Mouse (Mus musculus) ES-Bruce4 (cell line): ENCODE results near the gene Spata21. TPM values are rescaled to one million over a fixed set of nuclear protein-coding genes. Genes with fewer than 3 reads are reported as not detected.
A peak's percentile ranks its signal among the peaks of the same experiment; 100 is the strongest.

Source experiments
- H3K27ac ChIP-seq: 2 replicates; pipeline ENCODE4 v1.5.1; 2012; ENCODE audit warnings: low read length, inconsistent platforms; ENCODE audit not compliant: insufficient read depth
- H3K27me3 ChIP-seq: 2 replicates; pipeline ENCODE4 v1.6.1; 2012; ENCODE audit warnings: mild to moderate bottlenecking, low read length, inconsistent platforms; ENCODE audit not compliant: control insufficient read depth, poor library complexity, insufficient read depth, severe bottlenecking
- H3K36me3 ChIP-seq: 2 replicates; pipeline ENCODE4 v1.6.1; 2012; ENCODE audit warnings: inconsistent platforms, mild to moderate bottlenecking, low read length, moderate library complexity; ENCODE audit not compliant: control insufficient read depth, poor library complexity, insufficient read depth, severe bottlenecking
- H3K4me1 ChIP-seq: one replicate; pipeline ENCODE4 v1.8.1; 2011; ENCODE audit warnings: low read length; ENCODE audit not compliant: control insufficient read depth, insufficient read depth
- H3K4me3 ChIP-seq: 2 replicates; pipeline ENCODE4 v1.5.1; 2011; ENCODE audit warnings: low read depth, mild to moderate bottlenecking, low read length
- H3K9ac ChIP-seq: 2 replicates; pipeline ENCODE4 v1.6.1; 2012; ENCODE audit warnings: low read depth, mild to moderate bottlenecking, inconsistent platforms; ENCODE audit not compliant: poor library complexity, severe bottlenecking
- H3K9me3 ChIP-seq: replicated peaks from 2 replicates; pipeline ENCODE4 v1.6.1; 2012; ENCODE audit warnings: mild to moderate bottlenecking, low read length, inconsistent platforms; ENCODE audit not compliant: control insufficient read depth, poor library complexity, insufficient read depth, severe bottlenecking
- CTCF ChIP-seq: IDR thresholded peaks from one replicate; pipeline ENCODE4 v1.8.1; 2011; ENCODE audit warnings: low read depth, low read length
- EP300 ChIP-seq: IDR thresholded peaks from 2 replicates; pipeline ENCODE4 v1.6.1; 2011; ENCODE audit warnings: low read depth, low read length; ENCODE audit not compliant: insufficient read depth
- POLR2A ChIP-seq: IDR thresholded peaks from one replicate; pipeline ENCODE4 v1.8.1; 2011; ENCODE audit warnings: low read length; ENCODE audit not compliant: insufficient read depth
- polyA plus RNA-seq: library from polyadenylated mRNA; stranded (reverse); fragments of >200 nt; gene quantifications from 2 replicates; pipeline ENCODE4 v1.2.4, GENCODE M21; 2011; ENCODE audit warnings: low read depth; ENCODE audit not compliant: missing spikeins, insufficient read depth, insufficient read length

The Spata21 gene
- polyA plus RNA-seq, 1 experiment, result not detected

- no peaks in the 10 kb centered on the region for H3K9me3 ChIP-seq
- no peaks in the 10 kb centered on the region for H3K36me3 ChIP-seq
- peak overlapping the region; percentile 37; the same call in 1 of the 2 replicates for H3K27ac ChIP-seq
- no peak overlapping the region for H3K4me3 ChIP-seq
- H3K27me3 ChIP-seq, result no peaks in the 10 kb centered on the region
- H3K9ac ChIP-seq, result no peak overlapping the region
- no peak for TF ChIP-seq EP300
- no peak for TF ChIP-seq POLR2A
- no peak for TF ChIP-seq CTCF
- peaks cover 14% of the 10 kb centered on the region for H3K4me1 ChIP-seq
These were observed 71.5 kb downstream of the Spata21 start for GRCm38 (mm10) chr4:141159666-141160065.

GRCm38 (mm10) chr4:141160193-141160592, 72.1 kb downstream of the Spata21 start:
- Histone ChIP-seq H3K27me3 (no peaks in the 10 kb centered on the region), H3K4me3 (no peak overlapping the region), H3K36me3 (no peaks in the 10 kb centered on the region), H3K27ac (no peak overlapping the region), H3K9ac (no peak overlapping the region), H3K9me3 (no peaks in the 10 kb centered on the region), H3K4me1 (peaks cover 11% of the 10 kb centered on the region)
- TF ChIP-seq CTCF, result no peak
- no peak for TF ChIP-seq POLR2A
- TF ChIP-seq EP300, result no peak

- no peak overlapping the region for H3K4me3 ChIP-seq
- H3K9me3 ChIP-seq, result no peaks in the 10 kb centered on the region
- TF ChIP-seq POLR2A (no peak), EP300 (no peak), CTCF (no peak)
- H3K36me3 ChIP-seq, result no peaks in the 10 kb centered on the region
- peaks cover 11% of the 10 kb centered on the region for H3K4me1 ChIP-seq
- H3K9ac ChIP-seq, result no peak overlapping the region
- no peaks in the 10 kb centered on the region for H3K27me3 ChIP-seq
- H3K27ac ChIP-seq, result no peak overlapping the region
These were observed 73.6 kb downstream of the Spata21 start for GRCm38 (mm10) chr4:141161699-141162208.

Other genes with a start within 250 kb of the Spata21 start
- gene Padi1, start 242.6 kb upstream of the Spata21 start, polyA plus RNA-seq, result 0.29 and 0.43 TPM in 2 replicates
- 6.3 TPM in 2 replicates for gene Padi2, start 182.0 kb upstream of the Spata21 start, polyA plus RNA-seq
- 99.6 and 103 TPM in 2 replicates for gene Sdhb, start 127.1 kb upstream of the Spata21 start, polyA plus RNA-seq
- gene Atp13a2, start 101.5 kb upstream of the Spata21 start, polyA plus RNA-seq, result 16.8 and 17.0 TPM in 2 replicates
- 4.5 and 5.2 TPM in 2 replicates for gene Mfap2, start 77.9 kb upstream of the Spata21 start, polyA plus RNA-seq
- 35.0 TPM in 2 replicates for gene Crocc, start 27.8 kb upstream of the Spata21 start, polyA plus RNA-seq
- 27.7 and 34.6 TPM in 2 replicates for gene Necap2, start 10.0 kb upstream of the Spata21 start, polyA plus RNA-seq
- gene Szrd1, start 51.4 kb downstream of the Spata21 start, polyA plus RNA-seq, result 122 and 136 TPM in 2 replicates
- gene Fbxo42, start 59.6 kb downstream of the Spata21 start, polyA plus RNA-seq, result 24.6 and 31.8 TPM in 2 replicates
- gene Rsg1, start 125.6 kb downstream of the Spata21 start, polyA plus RNA-seq, result 1.6 and 2.8 TPM in 2 replicates
- gene Arhgef19, start 151.2 kb downstream of the Spata21 start, polyA plus RNA-seq, result 7.5 and 8.3 TPM in 2 replicates
- gene Epha2, start 212.9 kb downstream of the Spata21 start, polyA plus RNA-seq, result 44.7 and 51.3 TPM in 2 replicates